Mouse (Mus musculus): ENCODE data around the gene Slc6a16. TPM values are rescaled to one million over a fixed set of nuclear protein-coding genes. Genes with fewer than 3 reads are reported as not detected.

Gene Slc6a16
- not detected in 2 replicates for polyA plus RNA-seq (2015; fragmentation: Nextera tagmentation; extraction: Ambion mirVana)

DNA sequence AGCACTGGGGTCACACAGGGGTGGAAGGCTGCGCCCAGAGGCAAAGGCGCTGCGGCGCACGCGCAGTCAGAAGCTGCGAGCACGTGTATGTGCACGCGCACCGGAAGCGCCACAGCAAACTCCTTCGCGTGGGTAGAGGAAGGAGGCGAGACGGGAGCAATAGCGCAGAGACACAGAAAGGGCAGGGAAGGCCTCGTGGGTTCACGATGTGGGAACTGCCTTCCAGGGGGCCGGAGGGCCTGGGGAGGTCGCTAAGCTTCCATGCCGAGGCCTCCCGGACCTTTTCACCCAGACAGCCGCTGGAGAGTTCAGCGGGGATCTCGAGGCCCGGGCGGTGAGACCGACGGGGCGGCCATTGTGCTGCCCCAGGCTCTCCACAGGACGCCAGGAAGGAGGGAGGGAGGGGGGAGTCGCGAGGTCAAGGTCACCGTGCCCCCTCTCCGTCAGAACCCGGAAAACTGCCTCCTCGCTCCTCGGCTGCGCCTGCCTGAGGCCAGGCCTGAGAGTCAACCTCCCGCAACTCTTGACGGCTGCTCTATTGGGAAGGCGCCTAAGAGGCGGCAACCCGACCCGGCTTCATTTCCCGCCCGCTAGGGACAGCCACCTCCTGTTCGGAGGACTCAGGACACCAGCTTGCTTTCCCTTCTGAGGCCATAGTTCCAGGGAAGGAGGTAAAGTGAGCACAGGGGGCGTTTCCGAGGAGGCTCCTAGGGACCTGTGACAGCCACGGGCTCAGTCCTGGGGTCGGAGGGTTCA lies at the start of gene Slc6a16:
TSS of gene Slc6a16 (plus strand) at position 453 of the 756 bp plus-strand sequence.
- peak; percentile 58 for ATAC-seq
- WGBS = 28% methylated on average over 51 of the region's 53 CpGs
- TF ChIP-seq CTCF (IDR thresholded peaks at IDR 0.05) = peak; percentile 31
- TF ChIP-seq EP300 (IDR thresholded peaks at IDR 0.05) = no peak

GRCm38 (mm10) chr7:45191161-45191560 lies 49.7 kb upstream of the Slc6a16 start:
- 48% methylated on average over 2 of the region's 2 CpGs for WGBS
- Histone ChIP-seq H3K36me3 (ENCODE audit: insufficient read depth, low read length) (no peaks in the 10 kb centered on the region), H3K27me3 (replicated peaks; ENCODE audit: insufficient read depth, low read length) (peaks cover 4% of the 10 kb centered on the region), H3K4me1 (ENCODE audit: insufficient read depth, low read depth, low read length) (no peaks in the 10 kb centered on the region), H3K27ac (ENCODE audit: low read length) (no peak overlapping the region), H3K9ac (replicated peaks; ENCODE audit: low read depth) (no peak overlapping the region), H3K4me3 (ENCODE audit: low read depth, low read length) (no peak overlapping the region), H3K9me3 (ENCODE audit: low read length) (no peaks in the 10 kb centered on the region), H3K4me2 (replicated peaks; ENCODE audit: low read depth, low read length) (no peak overlapping the region)
- DNase-seq (ENCODE audit: low spot score) (no peak), ATAC-seq (no peak)
- TF ChIP-seq EP300 (IDR thresholded peaks at IDR 0.05) (no peak), CTCF (IDR thresholded peaks at IDR 0.05) (no peak)

More for the DNA sequence above, at the start of gene Slc6a16:
- Histone ChIP-seq H3K9ac (replicated peaks; ENCODE audit: low read depth) (no peak within 1 kb of the TSS), H3K4me2 (replicated peaks; ENCODE audit: low read depth, low read length) (peak within 1 kb of the TSS; percentile 41), H3K27me3 (replicated peaks; ENCODE audit: insufficient read depth, low read length) (no peaks in the 10 kb centered on the region), H3K4me3 (ENCODE audit: low read depth, low read length) (peak within 1 kb of the TSS; percentile 24), H3K4me1 (ENCODE audit: insufficient read depth, low read depth, low read length) (no peaks in the 10 kb centered on the region), H3K36me3 (ENCODE audit: insufficient read depth, low read length) (no peaks in the 10 kb centered on the region), H3K27ac (ENCODE audit: low read length) (no peak within 1 kb of the TSS), H3K9me3 (ENCODE audit: low read length) (no peaks in the 10 kb centered on the region)
- peak; percentile 39 for DNase-seq (ENCODE audit: low spot score)

DNA sequence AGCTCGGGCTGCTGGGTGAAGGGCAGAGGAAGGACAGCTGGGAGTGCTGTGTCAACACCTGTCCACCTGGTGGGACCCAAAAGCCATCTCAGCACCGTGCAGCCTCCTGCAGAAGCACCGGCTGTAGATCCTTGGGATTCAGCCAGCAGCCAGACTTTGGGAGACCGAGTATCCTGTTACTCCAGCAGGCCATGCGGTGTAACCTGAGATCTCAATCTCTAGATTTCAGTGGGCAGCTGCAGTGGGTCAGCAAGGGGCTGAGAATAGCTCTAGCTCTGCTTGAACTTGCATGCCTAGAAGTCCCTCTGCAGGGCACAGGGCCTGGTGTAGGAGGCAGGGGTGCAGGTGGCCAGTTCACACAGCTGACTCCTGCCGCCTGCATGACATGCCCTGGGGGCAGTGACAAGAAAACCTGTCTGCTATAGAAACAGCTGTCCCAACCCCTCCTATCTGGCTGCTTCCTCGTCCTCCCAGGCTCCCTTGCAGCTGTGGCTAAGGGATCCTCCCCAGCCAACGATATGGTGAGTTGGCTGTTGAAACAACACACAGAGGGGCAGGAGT lies 49.0 kb upstream of the Slc6a16 start:
- no peak overlapping the region for H3K9ac ChIP-seq (replicated peaks; ENCODE audit: low read depth)

GRCm38 (mm10) chr7:45192585-45193310 lies 48.1 kb upstream of the Slc6a16 start:
- DNase-seq (ENCODE audit: low spot score) (no peak), ATAC-seq (no peak)
- Histone ChIP-seq H3K36me3 (ENCODE audit: insufficient read depth, low read length) (no peaks in the 10 kb centered on the region), H3K4me2 (replicated peaks; ENCODE audit: low read depth, low read length) (no peak overlapping the region), H3K27me3 (replicated peaks; ENCODE audit: insufficient read depth, low read length) (peaks cover 4% of the 10 kb centered on the region; the same call in 1 of the 2 replicates), H3K9me3 (ENCODE audit: low read length) (no peaks in the 10 kb centered on the region), H3K27ac (ENCODE audit: low read length) (no peak overlapping the region), H3K9ac (replicated peaks; ENCODE audit: low read depth) (no peak overlapping the region), H3K4me3 (ENCODE audit: low read depth, low read length) (no peak overlapping the region), H3K4me1 (ENCODE audit: insufficient read depth, low read depth, low read length) (no peaks in the 10 kb centered on the region)
- TF ChIP-seq EP300 (IDR thresholded peaks at IDR 0.05) (no peak), CTCF (IDR thresholded peaks at IDR 0.05) (no peak)
- WGBS = 71% methylated on average over 7 of the region's 7 CpGs

More for the DNA sequence above, 49.0 kb upstream of the Slc6a16 start:
- no peaks in the 10 kb centered on the region for H3K9me3 ChIP-seq (ENCODE audit: low read length)
- H3K4me1 ChIP-seq (ENCODE audit: insufficient read depth, low read depth, low read length) = no peaks in the 10 kb centered on the region
- H3K4me2 ChIP-seq (replicated peaks; ENCODE audit: low read depth, low read length) = no peak overlapping the region
- H3K27ac ChIP-seq (ENCODE audit: low read length) = no peak overlapping the region
- ATAC-seq (no peak), DNase-seq (ENCODE audit: low spot score) (no peak)
- no peak overlapping the region for H3K4me3 ChIP-seq (ENCODE audit: low read depth, low read length)
- no peak for TF ChIP-seq CTCF (IDR thresholded peaks at IDR 0.05)
- no peak for TF ChIP-seq EP300 (IDR thresholded peaks at IDR 0.05)
- peaks cover 4% of the 10 kb centered on the region for H3K27me3 ChIP-seq (replicated peaks; ENCODE audit: insufficient read depth, low read length)
- H3K36me3 ChIP-seq (ENCODE audit: insufficient read depth, low read length) = no peaks in the 10 kb centered on the region
- WGBS = 9% methylated on average over 8 of the region's 8 CpGs

GRCm38 (mm10) chr7:45193406-45193805 lies 47.5 kb upstream of the Slc6a16 start:
- WGBS = 51% methylated on average over 5 of the region's 5 CpGs
- Histone ChIP-seq H3K4me1 (ENCODE audit: insufficient read depth, low read depth, low read length) (no peaks in the 10 kb centered on the region), H3K27me3 (replicated peaks; ENCODE audit: insufficient read depth, low read length) (no peaks in the 10 kb centered on the region; the same call in 1 of the 2 replicates), H3K36me3 (ENCODE audit: insufficient read depth, low read length) (no peaks in the 10 kb centered on the region), H3K4me3 (ENCODE audit: low read depth, low read length) (no peak overlapping the region), H3K9ac (replicated peaks; ENCODE audit: low read depth) (no peak overlapping the region), H3K27ac (ENCODE audit: low read length) (no peak overlapping the region), H3K4me2 (replicated peaks; ENCODE audit: low read depth, low read length) (no peak overlapping the region), H3K9me3 (ENCODE audit: low read length) (no peaks in the 10 kb centered on the region)
- TF ChIP-seq EP300 (IDR thresholded peaks at IDR 0.05) (no peak), CTCF (IDR thresholded peaks at IDR 0.05) (0 out of 2 replicates have a peak, but pooled peaks have one; percentile 12)
- DNase-seq (ENCODE audit: low spot score) (no peak), ATAC-seq (no peak)

All from lung, postnatal 0 days (tissue).